ENCODE assay signal across 20 mouse cellular contexts in genomic region chr2:10108535-10109189, GRCm38 (mm10). TPM values are rescaled to one million over a fixed set of nuclear protein-coding genes. Genes with fewer than 3 reads are reported as not detected.
A peak's percentile ranks its signal among the peaks of the same experiment; 100 is the strongest.
DNase-seq lines count a peak whose midpoint lies in the region; ATAC-seq and TF ChIP-seq lines count a peak whose summit lies in the region.
"Had no signal": no experiment of that assay in that cellular context is flagged by ENCODE, and none has a peak within 500 bp of the region (broad histone marks: within the 10 kb centered on the region; RNA-seq: fewer than 3 reads in every experiment).

No protein-coding gene starts in this region.

- no peak overlapping the region for H3K9ac ChIP-seq in hindbrain, embryonic 13.5 days
- H3K9ac ChIP-seq in kidney, postnatal 0 days (ENCODE audit: low read depth, low read length): no peak overlapping the region
- no peak overlapping the region for H3K9ac ChIP-seq in kidney, embryonic 15.5 days
- H3K9ac ChIP-seq in neural tube, embryonic 12.5 days: no peak overlapping the region
- H3K9ac ChIP-seq: embryonic facial prominence, embryonic 13.5 days; forebrain, embryonic 12.5 days had no signal

- H3K4me1 ChIP-seq in hindbrain, embryonic 13.5 days (replicated peaks): peaks cover 6% of the 10 kb centered on the region; the same call in 1 of the 2 replicates
- H3K4me1 ChIP-seq in hindbrain, embryonic 10.5 days (replicated peaks): no peaks in the 10 kb centered on the region
- no peaks in the 10 kb centered on the region for H3K4me1 ChIP-seq in kidney, postnatal 0 days (replicated peaks; ENCODE audit: insufficient read depth, low read length)
- H3K4me1 ChIP-seq in kidney, embryonic 15.5 days: 0 out of 2 replicates have a peak, but pooled peaks cover 3% of the 10 kb centered on the region
- no peaks in the 10 kb centered on the region for H3K4me1 ChIP-seq in neural tube, embryonic 12.5 days
- H3K4me1 ChIP-seq: embryonic facial prominence, embryonic 13.5 days; forebrain, embryonic 12.5 days; heart, embryonic 10.5 days had no signal

- H3K4me3 ChIP-seq in hindbrain, embryonic 13.5 days: no peak overlapping the region
- no peak overlapping the region for H3K4me3 ChIP-seq in hindbrain, embryonic 10.5 days
- H3K4me3 ChIP-seq in kidney, postnatal 0 days (replicated peaks; ENCODE audit: low read depth, low read length): no peak overlapping the region
- no peak overlapping the region for H3K4me3 ChIP-seq in kidney, embryonic 15.5 days (replicated peaks)
- H3K4me3 ChIP-seq in neural tube, embryonic 12.5 days: no peak overlapping the region
- H3K4me3 ChIP-seq: embryonic facial prominence, embryonic 13.5 days; forebrain, embryonic 12.5 days; heart, embryonic 10.5 days had no signal

- no peaks in the 10 kb centered on the region for H3K27me3 ChIP-seq in hindbrain, embryonic 13.5 days
- H3K27me3 ChIP-seq in hindbrain, embryonic 10.5 days (ENCODE audit: insufficient read depth, poor library complexity, severe bottlenecking): no peaks in the 10 kb centered on the region
- H3K27me3 ChIP-seq in kidney, postnatal 0 days (ENCODE audit: insufficient read depth, low read length): no peaks in the 10 kb centered on the region
- H3K27me3 ChIP-seq in kidney, embryonic 15.5 days: no peaks in the 10 kb centered on the region
- no peaks in the 10 kb centered on the region for H3K27me3 ChIP-seq in neural tube, embryonic 12.5 days (replicated peaks)
- H3K27me3 ChIP-seq: embryonic facial prominence, embryonic 13.5 days; forebrain, embryonic 12.5 days had no signal

- H3K9me3 ChIP-seq in hindbrain, embryonic 13.5 days: no peaks in the 10 kb centered on the region
- H3K9me3 ChIP-seq in hindbrain, embryonic 10.5 days: no peaks in the 10 kb centered on the region
- H3K9me3 ChIP-seq in kidney, postnatal 0 days (replicated peaks; ENCODE audit: low read length): no peaks in the 10 kb centered on the region
- H3K9me3 ChIP-seq in kidney, embryonic 15.5 days (replicated peaks): no peaks in the 10 kb centered on the region
- H3K9me3 ChIP-seq in neural tube, embryonic 12.5 days: no peaks in the 10 kb centered on the region
- H3K9me3 ChIP-seq: embryonic facial prominence, embryonic 13.5 days; forebrain, embryonic 12.5 days; heart, embryonic 10.5 days had no signal

- H3K36me3 ChIP-seq in hindbrain, embryonic 13.5 days: no peaks in the 10 kb centered on the region
- H3K36me3 ChIP-seq in hindbrain, embryonic 10.5 days: no peaks in the 10 kb centered on the region
- H3K36me3 ChIP-seq in kidney, postnatal 0 days (ENCODE audit: insufficient read depth, low read length): no peaks in the 10 kb centered on the region
- no peaks in the 10 kb centered on the region for H3K36me3 ChIP-seq in kidney, embryonic 15.5 days
- no peaks in the 10 kb centered on the region for H3K36me3 ChIP-seq in neural tube, embryonic 12.5 days
- H3K36me3 ChIP-seq: embryonic facial prominence, embryonic 13.5 days; forebrain, embryonic 12.5 days; heart, embryonic 10.5 days had no signal

- no peak for TF ChIP-seq CTCF in kidney, postnatal 0 days (IDR thresholded peaks at IDR 0.05; ENCODE audit: low read depth)

- H3K27ac ChIP-seq in hindbrain, embryonic 13.5 days: peak overlapping the region; percentile 67
- H3K27ac ChIP-seq in hindbrain, embryonic 10.5 days: no peak overlapping the region
- no peak overlapping the region for H3K27ac ChIP-seq in kidney, postnatal 0 days
- no peak overlapping the region for H3K27ac ChIP-seq in kidney, embryonic 15.5 days
- H3K27ac ChIP-seq in neural tube, embryonic 12.5 days: no peak overlapping the region
- H3K27ac ChIP-seq: embryonic facial prominence, embryonic 13.5 days; forebrain, embryonic 12.5 days; heart, embryonic 10.5 days had no signal

- 64% methylated on average over 6 of the region's 6 CpGs for WGBS in hindbrain, embryonic 13.5 days
- WGBS in hindbrain, embryonic 10.5 days: 80% methylated on average over 6 of the region's 6 CpGs
- 60% methylated on average over 6 of the region's 6 CpGs for WGBS in kidney, postnatal 0 days
- 68% methylated on average over 6 of the region's 6 CpGs for WGBS in kidney, embryonic 15.5 days
- 69% methylated on average over 6 of the region's 6 CpGs for WGBS in neural tube, embryonic 12.5 days

- H3K4me2 ChIP-seq in hindbrain, embryonic 13.5 days: no peak overlapping the region
- no peak overlapping the region for H3K4me2 ChIP-seq in kidney, postnatal 0 days (ENCODE audit: low read length)
- H3K4me2 ChIP-seq in kidney, embryonic 15.5 days: no peak overlapping the region
- H3K4me2 ChIP-seq in neural tube, embryonic 12.5 days (replicated peaks): no peak overlapping the region
- H3K4me2 ChIP-seq: embryonic facial prominence, embryonic 13.5 days; forebrain, embryonic 12.5 days had no signal

- no peak for DNase-seq in hindbrain, embryonic 10.5 days (ENCODE audit: low spot score)
- DNase-seq in kidney, postnatal 0 days (ENCODE audit: low spot score): peak; percentile 38
- DNase-seq in neural tube, embryonic 10.5 days (ENCODE audit: extremely low spot score, low spot score): no peak
- DNase-seq in thymus, adult 18-20 months: no peak
- DNase-seq: adrenal gland, postnatal 14 days; cerebellum, adult 18-20 months; cerebellum, adult 9-11 months; cerebellum, postnatal 36 days; gastrocnemius, postnatal 25 days; heart, postnatal 10 days; heart, postnatal 4 days had no signal

- 0 out of 2 replicates have a peak, but pooled peaks have one; percentile 68 for ATAC-seq in hindbrain, embryonic 13.5 days (ENCODE audit: low FRiP score)
- ATAC-seq in kidney, postnatal 0 days (replicated peaks; ENCODE audit: low FRiP score, low read depth): no peak
- ATAC-seq in kidney, embryonic 15.5 days (replicated peaks; ENCODE audit: low FRiP score): no peak
- ATAC-seq in neural tube, embryonic 12.5 days (ENCODE audit: low FRiP score, low read depth): peak; percentile 65
- ATAC-seq: forebrain, embryonic 16.5 days; inflammation-experienced regulatory T-cells, adult 6 months had no signal

RNA-seq across cellular contexts. Expression of gene Itih2, which starts 22.5 kb away (rescaled TPM):
- 1.5 and 1.7 TPM in 2 replicates for polyA plus RNA-seq in hindbrain, embryonic 13.5 days (2015; fragmentation: Nextera tagmentation; extraction: Ambion mirVana)
- polyA plus RNA-seq in hindbrain, embryonic 10.5 days (2016; fragmentation: Nextera tagmentation; extraction: Ambion mirVana): 0.10 and 0.22 TPM in 2 replicates
- polyA plus RNA-seq in kidney, postnatal 0 days (2015; fragmentation: Nextera tagmentation; extraction: Ambion mirVana): 0.78 TPM in 2 replicates
- 2.3 and 4.4 TPM in 2 replicates for polyA plus RNA-seq in kidney, embryonic 15.5 days (2015; fragmentation: Nextera tagmentation; extraction: Ambion mirVana)
- 0.57 and 0.94 TPM in 2 replicates for polyA plus RNA-seq in neural tube, embryonic 12.5 days (2016; fragmentation: Nextera tagmentation; extraction: Ambion mirVana)
- polyA plus RNA-seq: C2C12; inflammation-experienced regulatory T-cells, adult 6 months had no signal

RNA-seq across cellular contexts. Expression of gene Kin, which starts 28.3 kb away (rescaled TPM):
- polyA plus RNA-seq in hindbrain, embryonic 13.5 days (2015; fragmentation: Nextera tagmentation; extraction: Ambion mirVana): 37.6 and 39.0 TPM in 2 replicates
- polyA plus RNA-seq in hindbrain, embryonic 10.5 days (2016; fragmentation: Nextera tagmentation; extraction: Ambion mirVana): 30.3 and 35.5 TPM in 2 replicates
- polyA plus RNA-seq in kidney, postnatal 0 days (2015; fragmentation: Nextera tagmentation; extraction: Ambion mirVana): 28.3 TPM in 2 replicates
- 29.6 and 33.3 TPM in 2 replicates for polyA plus RNA-seq in kidney, embryonic 15.5 days (2015; fragmentation: Nextera tagmentation; extraction: Ambion mirVana)
- polyA plus RNA-seq in neural tube, embryonic 12.5 days (2016; fragmentation: Nextera tagmentation; extraction: Ambion mirVana): 37.9 and 40.6 TPM in 2 replicates

RNA-seq across cellular contexts. Expression of gene Atp5c1, which starts 28.4 kb away (rescaled TPM):
- polyA plus RNA-seq in hindbrain, embryonic 13.5 days (2015; fragmentation: Nextera tagmentation; extraction: Ambion mirVana): 529 and 549 TPM in 2 replicates
- polyA plus RNA-seq in hindbrain, embryonic 10.5 days (2016; fragmentation: Nextera tagmentation; extraction: Ambion mirVana): 487 TPM in 2 replicates
- 1,000 and 1,009 TPM in 2 replicates for polyA plus RNA-seq in kidney, postnatal 0 days (2015; fragmentation: Nextera tagmentation; extraction: Ambion mirVana)
- 661 and 685 TPM in 2 replicates for polyA plus RNA-seq in kidney, embryonic 15.5 days (2015; fragmentation: Nextera tagmentation; extraction: Ambion mirVana)
- polyA plus RNA-seq in neural tube, embryonic 12.5 days (2016; fragmentation: Nextera tagmentation; extraction: Ambion mirVana): 474 and 482 TPM in 2 replicates

RNA-seq across cellular contexts. Expression of gene Itih5, which starts 44.7 kb away (rescaled TPM):
- 7.2 and 7.6 TPM in 2 replicates for polyA plus RNA-seq in hindbrain, embryonic 13.5 days (2015; fragmentation: Nextera tagmentation; extraction: Ambion mirVana)
- polyA plus RNA-seq in hindbrain, embryonic 10.5 days (2016; fragmentation: Nextera tagmentation; extraction: Ambion mirVana): 3.8 and 5.6 TPM in 2 replicates
- polyA plus RNA-seq in kidney, postnatal 0 days (2015; fragmentation: Nextera tagmentation; extraction: Ambion mirVana): 5.0 and 5.1 TPM in 2 replicates
- 5.8 and 6.9 TPM in 2 replicates for polyA plus RNA-seq in kidney, embryonic 15.5 days (2015; fragmentation: Nextera tagmentation; extraction: Ambion mirVana)
- 7.9 and 8.1 TPM in 2 replicates for polyA plus RNA-seq in neural tube, embryonic 12.5 days (2016; fragmentation: Nextera tagmentation; extraction: Ambion mirVana)
- polyA plus RNA-seq: C2C12 had no signal

Comparison
In these comparisons a context has a peak if more than half of its experiments do, and no peak if none do; other contexts are left out.
1. ATAC-seq: peak in hindbrain, embryonic 13.5 days (single experiment) and neural tube, embryonic 12.5 days (single experiment); none in kidney, postnatal 0 days (single experiment) and kidney, embryonic 15.5 days (single experiment).